Mouse (Mus musculus) left cerebral cortex, postnatal 4 days (tissue): ENCODE measurements around the gene Rpl18a. TPM values are rescaled to one million over a fixed set of nuclear protein-coding genes. Genes with fewer than 3 reads are reported as not detected.
"Not testable (repeated sequence)": the region's sequence is repeated elsewhere in the genome, so short reads cannot be mapped to it uniquely, and the experiment has no call there.

ENCODE experiments used
- DNase-seq: peaks from one replicate; pipeline ENCODE4 v3.0.0-alpha.2; 2022
- intact Hi-C: fragments of 180-260 bp; cut with DNase I; formaldehyde crosslinking; loops from one replicate; pipeline ENCODE4 v1.15.1; 2025
- total RNA-seq, 2 experiments: library from RNA; stranded (reverse); gene quantifications; 2 replicates each; pipeline ENCODE4 v1.2.3; 2021

Rpl18a gene
- total RNA-seq, 2 experiments from 2014 or later = 955 to 1,024 TPM

DNA sequence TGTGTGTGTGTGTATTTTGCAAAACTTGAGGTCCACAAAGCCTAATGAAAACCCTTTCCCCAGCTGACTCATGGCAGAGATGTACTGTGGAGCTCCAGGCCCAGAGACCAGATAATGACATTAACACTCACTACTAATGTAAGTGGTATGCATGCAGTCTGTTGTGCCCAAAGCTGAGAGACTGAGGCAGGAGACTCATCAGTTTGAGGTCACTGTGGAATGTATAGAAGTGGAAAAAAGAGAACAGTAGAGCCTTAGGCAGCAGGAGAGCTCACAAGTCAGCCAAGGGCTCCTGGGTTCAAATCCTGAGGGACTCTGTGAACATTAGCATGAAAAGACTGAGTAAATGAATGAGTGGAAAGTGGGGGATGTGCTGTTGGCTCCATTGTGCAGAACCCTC is 6.4 kb upstream of the Rpl18a start:
- DNase-seq = no peak
- intact Hi-C loops = no loop called here

DNA sequence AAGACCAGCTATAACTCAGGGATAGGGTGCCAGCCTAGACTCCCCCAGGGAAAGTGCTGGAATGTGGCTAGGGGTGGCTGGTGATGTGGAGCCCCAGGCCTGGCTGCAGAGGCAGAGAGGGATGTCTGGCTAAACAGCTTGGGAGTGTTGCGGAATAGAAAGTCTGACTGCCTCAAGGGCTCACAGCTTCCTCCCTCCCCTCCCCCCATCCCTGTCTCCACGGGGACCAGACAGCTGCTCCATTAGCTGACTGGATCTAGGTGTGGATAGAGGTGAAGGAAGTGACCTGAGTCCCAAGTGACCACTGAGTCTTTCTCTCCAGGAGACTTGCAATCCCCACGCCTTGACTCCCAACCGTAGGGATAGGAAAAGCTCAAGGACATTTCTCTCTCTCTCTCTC is 5.9 kb upstream of the Rpl18a start:
- intact Hi-C loops = no loop called here
- DNase-seq = no peak

DNA sequence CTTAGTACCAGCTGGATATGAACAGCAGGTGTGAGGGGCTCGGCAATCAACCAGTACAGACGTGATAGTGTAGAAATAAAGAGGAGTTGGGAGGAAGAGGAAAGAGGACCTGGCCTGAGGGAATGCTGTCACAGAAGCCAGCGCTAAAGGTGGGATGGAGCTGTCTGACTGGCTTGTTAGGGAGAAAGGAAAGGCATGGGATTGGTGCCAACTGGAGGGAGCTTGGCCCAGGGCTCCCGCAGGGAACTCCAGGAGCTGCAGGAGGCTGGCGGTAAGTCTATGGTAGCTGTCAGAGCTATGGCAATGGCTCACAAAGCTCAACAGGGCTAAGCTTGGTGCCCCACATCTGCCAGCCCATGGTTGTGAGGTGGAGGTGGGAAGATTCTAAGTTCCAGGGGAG is 5.0 kb upstream of the Rpl18a start:
- intact Hi-C loops = no loop called here
- DNase-seq = no peak

DNA sequence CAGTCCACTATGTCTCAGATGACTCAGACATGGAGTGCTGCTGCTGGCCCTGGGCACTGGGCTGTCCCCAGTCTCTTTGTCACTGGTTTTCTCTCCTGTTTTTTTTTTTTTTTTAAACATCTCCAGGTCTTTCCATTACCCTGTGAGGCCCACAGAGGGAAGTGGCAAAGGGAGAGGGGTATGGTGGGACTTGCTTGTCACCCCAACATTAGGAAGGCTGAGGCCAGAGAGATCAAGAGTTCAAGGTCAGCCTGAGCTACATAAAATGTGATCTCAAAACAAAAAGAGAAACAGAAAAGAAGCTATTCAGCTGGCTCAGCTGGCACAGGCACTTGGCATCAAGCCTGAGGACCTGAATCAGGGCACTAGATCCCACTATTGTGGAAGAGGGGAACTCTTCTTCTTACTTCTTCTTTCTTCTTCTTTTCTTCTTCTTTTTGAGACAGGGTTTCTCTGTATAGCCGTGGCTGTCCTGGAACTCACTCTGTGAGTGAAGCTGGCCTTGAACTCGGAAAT is 3.7 kb upstream of the Rpl18a start:
- intact Hi-C loops = no loop called here
- DNase-seq = no peak

DNA sequence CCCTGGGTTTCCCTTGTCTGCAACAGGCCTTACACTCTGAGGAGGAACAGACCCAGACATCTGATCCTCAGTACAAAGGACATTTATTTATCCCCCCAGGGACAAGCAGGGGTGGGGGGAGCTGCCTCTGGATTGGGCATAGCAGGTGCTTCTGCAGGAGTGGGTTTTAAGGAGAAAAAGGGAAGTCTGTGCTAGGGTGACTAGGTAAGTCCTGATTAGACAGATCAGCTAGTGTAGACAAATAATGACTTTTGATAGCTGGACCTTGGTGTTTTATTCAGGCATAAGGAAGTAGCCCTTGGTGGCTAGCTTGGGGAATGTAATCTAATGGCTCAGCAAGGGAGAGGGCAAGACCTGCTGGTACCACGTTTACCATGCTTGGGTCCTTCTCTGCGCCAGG is 2.0 kb upstream of the Rpl18a start:
- intact Hi-C loops = loop anchor here (10.0 kb wide), 1 partner anchor 466 kb away; the partner anchor contains the start of gene Use1
- DNase-seq = no peak

DNA sequence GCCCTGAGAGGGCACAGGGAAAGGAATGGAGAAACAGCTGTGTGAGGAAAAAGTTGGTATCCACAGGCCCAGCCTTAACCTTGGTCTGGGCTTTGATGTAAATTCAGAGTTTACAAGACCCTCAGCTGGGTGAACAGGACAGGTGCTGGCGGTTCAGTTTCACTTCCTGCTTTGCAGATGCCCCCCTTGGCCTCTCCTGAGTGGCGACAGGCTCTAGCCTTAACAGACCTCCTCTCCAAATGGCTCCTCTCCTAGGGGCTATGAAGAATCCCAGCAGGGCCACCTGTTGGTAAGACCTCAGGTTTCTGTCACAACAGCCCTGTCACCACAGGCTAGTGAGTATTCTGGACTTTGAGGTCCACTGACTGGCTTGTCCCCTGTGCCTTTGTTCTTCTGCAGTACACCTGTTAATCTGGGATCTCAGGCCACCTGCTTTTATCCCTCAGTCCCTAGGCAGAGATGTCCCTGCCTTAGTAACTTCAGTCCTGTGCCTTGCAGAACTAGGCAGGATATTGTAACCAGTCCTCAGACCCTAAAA is 1.5 kb upstream of the Rpl18a start:
- intact Hi-C loops = loop anchor here (10.0 kb wide), 1 partner anchor 466 kb away; the partner anchor contains the start of gene Use1
- DNase-seq = no peak

DNA sequence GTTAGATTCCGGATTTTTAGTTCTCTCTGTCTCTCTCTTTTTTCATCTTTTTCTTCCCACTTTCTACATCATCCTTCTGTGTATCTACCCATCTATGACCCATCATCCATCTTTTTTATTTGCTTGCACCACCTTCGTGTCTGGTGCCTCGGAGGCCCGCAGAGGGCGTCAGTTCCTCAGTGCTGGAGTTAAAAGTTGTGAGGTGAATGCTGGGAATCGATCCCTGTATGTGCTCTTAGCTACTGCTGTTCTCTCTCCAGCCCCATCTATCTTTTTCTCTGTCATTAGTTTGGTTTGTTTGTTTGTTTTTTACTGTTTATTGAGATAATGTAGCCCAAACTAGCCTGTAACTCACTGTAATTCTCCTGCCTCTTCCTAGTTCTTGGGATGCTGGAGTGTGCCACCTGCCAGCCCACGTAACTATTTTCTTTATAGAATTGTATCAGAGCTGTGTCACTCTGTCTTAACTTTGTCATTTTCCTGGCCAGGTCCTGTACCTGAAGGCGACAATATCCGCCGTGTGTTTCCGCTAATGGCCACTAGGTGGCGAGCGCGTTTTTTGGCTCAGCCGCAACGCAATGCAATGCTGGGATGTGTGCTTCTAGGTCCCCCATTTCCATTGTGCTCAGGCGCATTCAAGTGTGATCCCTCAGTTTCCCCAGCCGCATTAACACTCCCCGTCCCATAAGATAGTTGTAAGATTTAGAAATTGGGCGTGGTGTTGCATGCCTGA is 635 bp upstream of the Rpl18a start:
- DNase-seq = peak; percentile 83
- intact Hi-C loops = loop anchor here (10.0 kb wide), 1 partner anchor 467 kb away; the partner anchor contains the start of gene Use1

DNA sequence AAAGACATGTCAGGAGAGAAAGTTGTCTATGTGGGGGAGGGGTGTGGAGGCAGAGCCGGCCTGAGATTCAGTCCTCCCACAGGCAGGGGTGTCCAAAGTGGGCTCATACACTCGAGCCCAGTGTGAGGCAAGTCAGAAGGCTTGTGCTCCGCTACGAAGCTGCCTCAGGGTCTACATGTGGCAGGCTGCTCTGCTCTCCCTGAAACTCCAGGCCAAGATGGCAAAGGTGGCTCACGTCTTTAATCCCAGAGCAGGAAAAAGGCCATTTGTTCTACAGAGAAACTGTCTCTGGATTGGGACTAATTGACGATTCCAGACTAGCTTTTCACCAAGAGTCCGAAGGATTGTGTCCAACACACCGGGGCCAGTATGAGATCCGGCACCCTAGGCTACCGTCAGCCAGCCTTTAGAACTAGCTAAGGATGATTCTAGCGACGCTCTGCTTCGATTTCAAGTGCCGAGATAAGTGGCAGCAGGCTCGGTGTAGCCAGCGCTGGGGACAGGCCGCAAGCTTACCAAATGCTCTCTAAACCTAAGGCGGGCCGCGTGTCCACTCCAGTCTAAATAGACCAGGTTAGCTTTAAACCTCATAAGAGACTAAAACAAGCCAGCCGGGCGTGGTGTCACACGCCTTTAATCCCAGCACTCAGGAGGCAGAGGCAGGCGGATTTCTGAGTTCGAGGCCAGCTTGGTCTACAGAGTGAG is 744 bp downstream of the Rpl18a start:
- no peak for DNase-seq
- intact Hi-C loops = loop anchor here (10.0 kb wide), 1 partner anchor 468 kb away; the partner anchor contains the start of gene Use1

DNA sequence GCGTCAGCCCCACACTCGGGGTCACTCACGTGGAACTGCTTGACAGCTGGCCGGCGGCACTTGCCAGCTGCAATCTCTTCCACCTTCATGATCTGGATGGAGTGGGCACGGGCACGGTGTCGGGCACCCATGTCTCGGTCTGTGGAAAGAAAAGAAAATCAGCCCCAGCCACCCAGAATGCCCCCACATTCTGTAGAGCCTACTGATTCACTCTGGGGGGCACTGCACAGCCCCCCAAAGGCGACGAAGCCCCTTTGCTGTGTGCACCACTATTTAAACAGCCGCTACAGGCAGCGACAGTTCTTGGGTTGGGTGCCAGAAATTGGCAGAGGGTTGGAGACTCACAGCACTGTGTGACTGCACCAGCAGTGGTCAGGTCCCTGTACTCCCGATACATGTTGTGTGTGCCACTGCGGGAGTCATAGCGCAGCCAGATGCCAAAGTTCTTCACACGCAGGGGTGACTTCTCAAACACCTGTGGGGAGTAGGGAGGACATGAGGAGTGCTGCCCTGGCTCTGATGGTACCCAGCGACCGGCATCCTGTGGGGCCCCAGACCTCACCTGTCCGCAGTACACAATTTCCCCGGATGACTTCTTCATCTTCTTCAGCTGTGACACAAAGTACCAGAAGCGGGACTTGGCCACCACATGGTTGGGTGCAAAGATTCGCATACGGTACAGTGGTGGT is 1.5 kb downstream of the Rpl18a start:
- intact Hi-C loops = loop anchor here (10.0 kb wide), 1 partner anchor 469 kb away; the partner anchor contains the start of gene Use1
- not testable (repeated sequence) for DNase-seq

DNA sequence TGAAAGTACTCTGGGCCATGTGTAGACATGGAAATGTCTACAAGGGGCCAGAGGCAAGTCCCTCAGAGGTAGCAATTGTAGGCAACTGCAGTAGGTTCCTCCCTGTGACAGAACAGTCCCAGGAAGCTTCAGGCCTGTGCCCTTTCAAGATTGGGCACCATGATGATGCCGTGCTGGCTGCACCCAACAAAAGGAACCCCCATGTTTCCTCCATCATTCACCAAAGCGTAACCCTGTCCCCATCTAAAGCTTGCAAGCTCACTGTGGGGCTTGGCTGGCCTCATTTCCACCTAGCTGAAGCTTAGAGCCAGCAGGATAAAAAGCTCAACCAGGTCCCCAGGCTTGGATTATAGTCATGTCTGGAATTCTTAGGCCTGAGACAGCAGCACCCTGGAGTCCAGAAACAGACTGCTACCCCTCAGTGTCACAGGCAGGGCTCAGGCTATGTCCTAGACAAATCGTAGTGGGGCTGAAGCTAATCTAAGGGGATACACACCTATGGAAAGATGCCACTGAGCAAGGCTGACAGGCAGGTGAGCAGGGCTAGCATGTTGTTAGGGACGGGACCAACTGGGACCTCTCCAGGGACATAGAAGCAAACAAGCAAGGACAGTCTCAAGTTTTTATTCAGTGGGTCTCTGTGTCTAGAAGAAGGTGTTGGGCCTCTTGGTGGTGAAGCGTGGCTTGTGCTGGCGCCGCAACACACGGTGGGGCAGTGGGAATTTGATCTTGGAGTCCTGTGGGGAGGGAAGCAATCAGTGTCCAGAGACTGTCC is 2.3 kb downstream of the Rpl18a start:
- intact Hi-C loops = loop anchor here (10.0 kb wide), 1 partner anchor 470 kb away; the partner anchor contains the start of gene Use1
- no peak for DNase-seq

DNA sequence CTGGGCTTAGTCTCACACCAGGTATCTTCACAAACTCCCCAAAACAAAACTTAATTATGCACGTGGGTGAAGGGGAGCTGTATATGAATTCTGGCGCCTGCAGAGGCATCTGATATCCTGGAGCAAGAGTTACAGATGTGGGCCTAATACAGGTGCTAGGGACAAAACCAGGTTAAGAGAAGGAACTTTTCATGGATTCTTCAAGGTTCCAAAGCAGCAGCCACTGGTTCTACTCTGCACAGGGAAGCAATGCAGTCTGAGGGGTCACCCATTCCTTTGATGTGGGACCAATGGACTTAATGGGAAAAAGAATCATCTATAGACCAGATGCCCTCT is 2.9 kb downstream of the Rpl18a start:
- intact Hi-C loops = loop anchor here (10.0 kb wide), 1 partner anchor 470 kb away; the partner anchor contains the start of gene Use1

DNA sequence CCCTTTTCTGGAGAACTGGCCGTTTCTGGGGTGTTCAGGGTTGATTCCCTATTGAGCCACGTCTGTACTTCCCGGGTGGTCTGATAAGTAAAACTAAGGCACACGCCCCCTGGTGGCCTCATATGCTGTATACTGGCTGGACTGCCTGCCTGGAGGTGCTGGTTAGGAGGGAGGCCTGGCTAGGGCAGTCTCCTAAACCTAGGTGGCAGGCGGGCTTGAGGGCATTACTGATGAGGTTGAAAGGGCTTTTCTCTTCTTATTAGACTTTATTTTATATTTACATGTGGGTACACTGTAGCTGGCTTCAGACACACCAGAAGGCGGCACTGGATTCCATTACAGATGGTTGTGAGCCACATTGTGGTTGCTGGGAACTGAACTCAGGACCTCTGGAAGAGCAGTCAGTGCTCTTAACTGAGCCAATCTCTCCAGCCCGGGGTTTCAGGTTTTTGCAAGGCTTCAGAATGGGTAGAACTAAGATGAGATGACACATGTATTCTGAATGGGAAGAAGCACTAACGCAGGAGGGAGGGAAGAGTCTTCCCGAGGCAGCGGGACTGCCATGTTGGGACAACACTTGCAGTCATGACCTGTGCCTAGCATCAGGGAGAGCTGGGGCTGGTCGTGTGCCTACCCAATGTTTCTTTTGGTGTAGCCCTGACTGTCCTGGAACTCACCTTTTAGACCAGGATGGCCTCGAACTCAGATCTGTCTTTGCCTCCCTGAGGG is 3.4 kb downstream of the Rpl18a start:
- intact Hi-C loops = loop anchor here (10.0 kb wide), 1 partner anchor 471 kb away; the partner anchor contains the start of gene Use1

More for the DNA sequence above, 2.9 kb downstream of the Rpl18a start:
- no peak for DNase-seq

DNA sequence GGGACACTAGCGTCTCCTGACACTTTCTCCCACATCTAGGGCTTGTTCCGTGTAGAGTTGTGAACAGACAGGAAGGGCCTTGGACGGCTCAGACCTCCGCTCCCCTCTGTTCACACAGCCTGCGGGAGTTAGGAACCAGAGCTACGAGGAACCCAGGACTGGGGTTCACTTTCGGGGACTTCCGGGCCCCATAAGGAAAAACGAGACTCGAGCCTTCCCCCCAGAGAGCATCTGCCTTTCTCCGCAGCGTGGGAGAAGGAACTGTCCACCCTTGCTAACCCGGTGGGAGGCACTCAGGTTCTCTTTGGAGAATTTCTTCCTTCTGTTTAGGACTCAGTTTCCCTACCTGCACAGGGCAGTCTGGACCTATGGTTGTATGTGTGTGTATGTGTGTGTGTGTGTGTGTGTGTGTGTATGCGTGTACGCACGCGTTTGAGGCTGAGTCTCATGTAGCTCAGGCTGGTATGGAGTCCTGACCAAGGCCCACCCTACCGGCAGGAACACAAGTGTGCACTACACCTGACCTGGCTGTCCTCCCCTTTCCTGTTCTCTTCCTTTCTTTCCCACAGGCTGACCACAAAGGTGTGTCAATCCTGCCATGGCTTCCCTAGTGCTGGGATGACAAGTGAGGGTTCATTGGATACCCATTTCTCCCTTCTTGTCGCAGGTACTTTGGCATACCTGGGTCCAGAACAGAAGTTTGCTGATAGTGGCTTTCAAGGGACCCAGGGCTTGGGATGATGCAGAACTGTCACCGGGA is 4.1 kb downstream of the Rpl18a start:
- intact Hi-C loops = loop anchor here (10.0 kb wide), 1 partner anchor 472 kb away; the partner anchor contains the start of gene Use1
- no peak for DNase-seq

More for the DNA sequence above, 3.4 kb downstream of the Rpl18a start:
- DNase-seq = peak; percentile 84

DNA sequence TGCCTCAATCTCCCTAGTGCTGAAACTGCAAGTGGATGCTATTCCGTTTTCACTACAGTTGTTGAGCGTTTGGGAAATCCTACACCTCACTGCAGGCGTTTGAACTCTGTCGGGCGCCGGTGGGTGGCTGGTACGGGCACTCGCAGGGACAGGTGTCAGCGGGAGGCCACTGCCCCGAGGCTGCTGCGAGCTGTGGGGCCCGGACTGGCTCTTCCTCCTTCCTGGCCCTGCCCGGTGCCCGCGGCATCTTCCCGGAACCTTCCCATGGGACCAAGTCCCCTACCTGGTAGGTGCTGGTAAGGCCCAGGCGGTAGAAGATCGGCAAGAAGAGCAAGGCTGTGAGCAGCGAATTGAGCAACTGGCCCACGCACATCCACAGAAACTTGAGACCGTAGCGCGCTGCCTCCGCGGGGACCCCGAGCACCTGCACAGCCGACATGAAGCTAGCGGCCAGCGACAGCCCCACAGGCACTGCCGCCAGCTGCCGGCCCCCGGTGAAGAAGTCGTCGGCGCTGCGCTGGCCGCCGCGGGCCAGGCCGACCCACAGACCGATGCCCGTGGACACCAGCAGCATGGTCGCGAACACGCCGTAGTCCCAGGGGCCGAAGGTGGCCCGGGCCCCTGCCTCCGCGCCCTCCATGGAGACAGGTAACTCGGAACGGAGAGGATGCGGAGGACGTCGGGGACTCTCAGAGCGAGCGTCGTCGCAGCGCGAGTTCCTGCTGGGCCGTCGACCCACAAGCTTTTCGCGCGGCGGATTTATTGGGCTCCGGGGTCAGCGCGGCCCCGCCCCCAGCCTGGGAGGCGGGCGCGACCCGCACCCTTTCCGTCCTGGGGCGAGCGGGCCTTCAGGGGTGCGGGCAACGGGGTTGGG is 5.0 kb downstream of the Rpl18a start, which contains the start of gene Slc5a5:
TSS of gene Slc5a5 (minus strand) at position 736 of the 874 bp plus-strand sequence.
- no peak for DNase-seq
- intact Hi-C loops = loop anchor here (10.0 kb wide), 1 partner anchor 473 kb away; the partner anchor contains the start of gene Use1

DNA sequence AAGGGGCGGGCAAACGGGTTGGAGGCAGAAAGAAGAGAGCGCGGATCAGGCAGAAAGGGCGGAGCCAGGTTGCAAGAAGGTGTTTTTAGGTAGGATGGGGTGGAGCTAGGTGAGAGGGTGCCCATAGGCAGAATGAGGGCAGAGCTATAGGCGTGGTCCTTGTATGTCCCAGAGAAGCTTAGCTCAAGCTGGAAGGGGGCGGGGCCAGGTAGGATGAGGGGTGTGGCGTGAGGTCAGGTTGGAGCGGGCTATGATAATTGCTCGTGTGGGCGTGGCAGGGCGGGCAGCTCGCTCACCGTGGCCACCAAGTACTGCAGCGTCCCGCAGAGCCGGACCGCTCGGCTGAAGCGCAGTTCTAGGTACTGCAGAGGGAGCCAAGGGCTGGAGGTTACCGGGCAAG is 5.9 kb downstream of the Rpl18a start:
- intact Hi-C loops = loop anchor here (10.0 kb wide), 1 partner anchor 473 kb away; the partner anchor contains the start of gene Use1
- DNase-seq = no peak

DNA sequence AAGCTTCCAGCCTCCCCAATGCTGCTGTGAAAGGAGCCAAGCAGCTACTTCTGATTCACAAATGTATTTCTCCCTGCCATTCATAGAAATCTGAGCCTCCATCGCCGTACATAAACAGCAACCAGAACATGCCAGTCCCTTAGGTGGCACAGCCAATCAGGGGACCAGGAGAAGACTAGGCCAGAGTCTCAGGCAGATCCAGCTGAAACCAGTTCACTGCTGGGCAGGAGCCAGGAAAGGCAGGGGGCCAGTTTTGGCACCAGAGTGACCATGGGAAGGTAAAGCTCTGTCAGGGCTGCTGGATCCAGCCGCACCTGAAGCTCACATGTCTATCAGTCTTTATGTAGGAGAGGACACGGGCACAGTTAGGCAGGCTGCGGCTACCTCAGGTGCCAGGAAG is 6.6 kb downstream of the Rpl18a start:
- DNase-seq = no peak
- intact Hi-C loops = loop anchor here (10.0 kb wide), 1 partner anchor 474 kb away; the partner anchor contains the start of gene Use1

DNA sequence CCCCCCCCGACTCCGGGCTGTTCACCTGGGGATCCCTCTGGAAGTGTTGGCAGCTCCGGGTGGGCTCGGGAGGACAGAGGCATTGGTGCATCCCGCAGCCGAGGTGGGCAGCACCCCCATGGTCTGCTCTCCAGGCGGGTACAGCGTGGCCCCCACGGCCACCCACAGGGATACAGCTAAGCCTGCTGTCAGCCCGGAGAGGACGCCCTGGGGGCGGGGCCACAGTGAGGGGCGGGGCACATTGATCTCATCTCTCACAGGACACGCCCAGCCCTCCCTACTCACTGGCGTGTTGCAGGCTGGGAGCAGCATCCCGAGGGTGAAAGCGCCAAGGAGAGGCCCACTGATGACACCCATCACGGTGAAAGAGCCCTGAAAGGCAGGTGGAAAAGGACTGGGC is 9.5 kb downstream of the Rpl18a start:
- DNase-seq = no peak
- intact Hi-C loops = no loop called here
